12 mouse cellular contexts compared by ENCODE assay signal in the genomic region with DNA sequence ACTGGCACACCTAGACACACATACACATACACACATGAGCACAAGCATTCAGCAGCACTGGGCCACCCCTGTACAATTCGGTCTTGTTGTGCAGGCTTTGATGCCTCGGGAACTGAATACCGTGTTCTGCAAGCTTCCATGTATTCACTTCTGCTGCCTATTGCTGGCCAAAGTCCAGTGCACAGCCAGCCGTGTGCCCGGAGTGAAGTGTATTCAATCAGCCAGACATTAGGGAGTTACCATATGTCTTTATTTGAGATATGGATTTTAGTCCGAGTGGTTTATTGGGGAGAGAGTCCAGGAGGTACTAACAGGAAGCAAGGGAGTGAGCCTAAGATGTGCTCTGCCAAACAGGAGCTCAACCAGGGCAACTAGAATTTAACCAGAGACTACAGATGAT.
"Had no signal": no experiment of that assay in that cellular context is flagged by ENCODE, and none has a peak within 500 bp of the region (broad histone marks: within the 10 kb centered on the region; RNA-seq: fewer than 3 reads in every experiment).

No protein-coding gene starts in this region.

- ATAC-seq: lung, postnatal 0 days; midbrain, embryonic 13.5 days had no signal

- H3K4me3 ChIP-seq: left cerebral cortex, adult 2 months; limb, embryonic 12.5 days; midbrain, embryonic 13.5 days had no signal

- H3K27ac ChIP-seq: left cerebral cortex, adult 2 months; limb, embryonic 12.5 days; midbrain, embryonic 13.5 days had no signal

- H3K4me2 ChIP-seq: hindbrain, embryonic 14.5 days; limb, embryonic 12.5 days; midbrain, embryonic 13.5 days had no signal

- H3K27me3 ChIP-seq: limb, embryonic 12.5 days; midbrain, embryonic 13.5 days had no signal

- H3K36me3 ChIP-seq: limb, embryonic 12.5 days; midbrain, embryonic 13.5 days had no signal

- H3K4me1 ChIP-seq: midbrain, embryonic 13.5 days had no signal

- H3K9me3 ChIP-seq: limb, embryonic 12.5 days; midbrain, embryonic 13.5 days had no signal

- H3K9ac ChIP-seq: hindbrain, embryonic 14.5 days; limb, embryonic 12.5 days; midbrain, embryonic 13.5 days had no signal

- DNase-seq: kidney, adult 18-20 months; kidney, postnatal 4 days; lung, adult 2 months; lung, postnatal 36 days; spleen, adult 18-20 months; thymus, adult 2 months; thymus, postnatal 25 days had no signal
